In the genomic region with DNA sequence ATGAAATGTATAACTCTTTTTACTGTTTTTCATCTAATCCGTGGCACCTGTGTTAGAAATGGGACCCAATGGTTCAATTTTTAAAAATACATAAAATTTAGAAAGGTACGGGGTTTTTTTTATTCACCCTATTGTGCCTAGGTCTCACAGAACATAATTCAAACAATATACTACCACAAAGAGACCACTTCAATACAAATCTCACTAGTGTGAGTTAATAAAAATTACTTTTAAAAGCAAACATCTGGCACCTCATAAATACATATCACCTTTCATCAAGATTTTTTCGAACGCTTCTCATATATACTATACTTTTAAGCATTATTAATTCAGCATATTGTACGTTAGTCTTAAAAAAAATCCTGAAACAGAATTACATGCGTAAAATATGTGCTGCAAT, we compare ENCODE assay signal across 26 mouse cellular contexts.
"Had no signal": no experiment of that assay in that cellular context is flagged by ENCODE, and none has a peak within 500 bp of the region (broad histone marks: within the 10 kb centered on the region; RNA-seq: fewer than 3 reads in every experiment).

No protein-coding gene starts in this region.

- H3K9ac ChIP-seq: heart, embryonic 12.5 days; hindbrain, embryonic 12.5 days; hindbrain, embryonic 14.5 days; kidney, embryonic 15.5 days; liver, embryonic 13.5 days; liver, embryonic 15.5 days; liver, postnatal 0 days had no signal

- H3K4me3 ChIP-seq: heart, embryonic 10.5 days; heart, embryonic 12.5 days; hindbrain, embryonic 10.5 days; hindbrain, embryonic 12.5 days; kidney, embryonic 15.5 days; layer of hippocampus, adult 2 months; left cerebral cortex, adult 2 months; liver, embryonic 13.5 days; liver, embryonic 15.5 days had no signal

- DNase-seq: gastrocnemius, postnatal 14 days; heart, adult 18-20 months; heart, postnatal 10 days; heart, postnatal 4 days; kidney, adult 11 months; kidney, adult 2 months; kidney, adult 9 months; kidney, postnatal 14 days; kidney, postnatal 4 days; left cerebral cortex, postnatal 4 days; liver; liver, embryonic 13.5 days; liver, postnatal 0 days had no signal

- H3K4me1 ChIP-seq: heart, embryonic 10.5 days; heart, embryonic 12.5 days; hindbrain, embryonic 10.5 days; hindbrain, embryonic 12.5 days; kidney, embryonic 15.5 days; liver, embryonic 13.5 days; liver, embryonic 15.5 days had no signal

- ATAC-seq: hindbrain, embryonic 16.5 days; intestine, embryonic 16.5 days; liver, postnatal 0 days had no signal

- H3K36me3 ChIP-seq: heart, embryonic 10.5 days; heart, embryonic 12.5 days; hindbrain, embryonic 10.5 days; hindbrain, embryonic 12.5 days; kidney, embryonic 15.5 days; liver, embryonic 13.5 days; liver, embryonic 15.5 days had no signal

- H3K27ac ChIP-seq: heart, embryonic 10.5 days; hindbrain, embryonic 10.5 days; hindbrain, embryonic 12.5 days; hindbrain, embryonic 14.5 days; kidney, embryonic 15.5 days; kidney, postnatal 0 days; layer of hippocampus, adult 2 months; left cerebral cortex, adult 2 months; liver, embryonic 13.5 days; liver, embryonic 15.5 days had no signal

- H3K4me2 ChIP-seq: heart, embryonic 12.5 days; hindbrain, embryonic 12.5 days; hindbrain, embryonic 14.5 days; kidney, embryonic 15.5 days; liver, embryonic 11.5 days; liver, embryonic 13.5 days; liver, embryonic 15.5 days had no signal

- H3K27me3 ChIP-seq: heart, embryonic 12.5 days; hindbrain, embryonic 12.5 days; kidney, embryonic 15.5 days; liver, embryonic 13.5 days; liver, embryonic 15.5 days had no signal

- H3K9me3 ChIP-seq: heart, embryonic 10.5 days; heart, embryonic 12.5 days; hindbrain, embryonic 10.5 days; hindbrain, embryonic 12.5 days; kidney, embryonic 15.5 days; liver, embryonic 13.5 days; liver, embryonic 15.5 days had no signal
